In genomic region chr11:54067318-54067995, GRCm38 (mm10) we compare ENCODE assay signal across 9 mouse cellular contexts. TPM values are rescaled to one million over a fixed set of nuclear protein-coding genes. Genes with fewer than 3 reads are reported as not detected.
DNase-seq lines count a peak whose midpoint lies in the region; ATAC-seq and TF ChIP-seq lines count a peak whose summit lies in the region.
"Had no signal": no experiment of that assay in that cellular context is flagged by ENCODE, and none has a peak within 500 bp of the region (broad histone marks: within the 10 kb centered on the region; RNA-seq: fewer than 3 reads in every experiment).

No protein-coding gene starts in this region.

- no peak overlapping the region for H3K27ac ChIP-seq in brown adipose tissue, adult 24 weeks (replicated peaks; ENCODE audit: low read depth, low read length)
- H3K27ac ChIP-seq in lung, postnatal 0 days (ENCODE audit: low read length) = no peak overlapping the region
- peak overlapping the region; percentile 80 for H3K27ac ChIP-seq in stomach, embryonic 16.5 days (ENCODE audit: low read length)
- H3K27ac ChIP-seq: liver, embryonic 15.5 days had no signal

- peak; percentile 71 for DNase-seq in embryo, embryonic 11 days
- peak; percentile 66 for DNase-seq in heart, postnatal 4 days
- DNase-seq in lung, postnatal 0 days (ENCODE audit: low spot score) = peak; percentile 68
- DNase-seq in thymus, postnatal 4 days = no peak
- DNase-seq in left cerebral cortex, postnatal 36 days (ENCODE audit: low spot score in 2 of 2) = no peak

- peak; percentile 81 for ATAC-seq in lung, postnatal 0 days
- peak; percentile 33; the same call in 1 of the 2 replicates for ATAC-seq in stomach, embryonic 16.5 days (ENCODE audit: insufficient read depth, low FRiP score)
- no peak for ATAC-seq in megakaryocyte progenitor cell, adult 5-6 weeks (replicated peaks; ENCODE audit: poor library complexity)

- H3K9ac ChIP-seq in lung, postnatal 0 days (replicated peaks; ENCODE audit: low read depth) = no peak overlapping the region
- H3K9ac ChIP-seq in stomach, embryonic 16.5 days (ENCODE audit: low read length) = peak overlapping the region; percentile 82
- H3K9ac ChIP-seq: liver, embryonic 15.5 days had no signal

- no peak for TF ChIP-seq EP300 in lung, postnatal 0 days (IDR thresholded peaks at IDR 0.05)

- H3K36me3 ChIP-seq in lung, postnatal 0 days (ENCODE audit: insufficient read depth, low read length) = no peaks in the 10 kb centered on the region
- H3K36me3 ChIP-seq in stomach, embryonic 16.5 days (ENCODE audit: control insufficient read depth, insufficient read depth, low read length) = no peaks in the 10 kb centered on the region
- H3K36me3 ChIP-seq: liver, embryonic 15.5 days had no signal

- H3K9me3 ChIP-seq in lung, postnatal 0 days (ENCODE audit: low read length) = no peaks in the 10 kb centered on the region
- H3K9me3 ChIP-seq in stomach, embryonic 16.5 days (replicated peaks; ENCODE audit: control insufficient read depth, low read length) = no peaks in the 10 kb centered on the region
- H3K9me3 ChIP-seq: liver, embryonic 15.5 days had no signal

- no peak for TF ChIP-seq CTCF in lung, postnatal 0 days (IDR thresholded peaks at IDR 0.05)

- 42% methylated on average over 12 of the region's 12 CpGs for WGBS in lung, postnatal 0 days
- 27% methylated on average over 12 of the region's 12 CpGs for WGBS in stomach, embryonic 16.5 days

- intact Hi-C loops in left cerebral cortex, postnatal 36 days (cut with DNase I) = no loop called here

- H3K27me3 ChIP-seq in lung, postnatal 0 days (replicated peaks; ENCODE audit: insufficient read depth, low read length) = peaks cover 10% of the 10 kb centered on the region; the same call in 1 of the 2 replicates
- H3K27me3 ChIP-seq in stomach, embryonic 16.5 days (ENCODE audit: control insufficient read depth, insufficient read depth, low read length) = no peaks in the 10 kb centered on the region

- peaks cover 10% of the 10 kb centered on the region for H3K4me1 ChIP-seq in brown adipose tissue, adult 24 weeks (ENCODE audit: control insufficient read depth, insufficient read depth, insufficient read length, low read length)
- no peaks in the 10 kb centered on the region; the same call in 1 of the 2 replicates for H3K4me1 ChIP-seq in lung, postnatal 0 days (ENCODE audit: insufficient read depth, low read depth, low read length)
- H3K4me1 ChIP-seq in stomach, embryonic 16.5 days (ENCODE audit: control insufficient read depth, insufficient read depth, low read length) = peaks cover 50% of the 10 kb centered on the region

- H3K4me2 ChIP-seq in lung, postnatal 0 days (replicated peaks; ENCODE audit: low read depth, low read length) = no peak overlapping the region
- H3K4me2 ChIP-seq in stomach, embryonic 16.5 days (ENCODE audit: low read depth, low read length) = peak overlapping the region; percentile 72

- H3K4me3 ChIP-seq in brown adipose tissue, adult 24 weeks (ENCODE audit: insufficient read depth, low read depth, low read length) = peak overlapping the region; percentile 54
- H3K4me3 ChIP-seq in lung, postnatal 0 days (ENCODE audit: low read depth, low read length) = no peak overlapping the region
- H3K4me3 ChIP-seq in stomach, embryonic 16.5 days (replicated peaks; ENCODE audit: low read length) = peak overlapping the region; percentile 64
- H3K4me3 ChIP-seq: liver, embryonic 15.5 days had no signal

RNA-seq across cellular contexts. Expression of gene Pdlim4, which starts 1.4 kb away (rescaled TPM):
- 2.9 and 3.5 TPM in 2 replicates for polyA plus RNA-seq in brown adipose tissue, adult 24 weeks (2012; ENCODE audit: insufficient read depth, insufficient read length, missing spikeins)
- 10 to 100 TPM; 25.4 to 26.8 TPM for total RNA-seq in heart, postnatal 4 days (2021)
- 7.3 and 8.6 TPM in 2 replicates for polyA plus RNA-seq in lung, postnatal 0 days (2015; fragmentation: Nextera tagmentation; extraction: Ambion mirVana)
- polyA plus RNA-seq in stomach, embryonic 16.5 days (2015; fragmentation: Nextera tagmentation; extraction: Ambion mirVana) = 63.7 and 65.9 TPM in 2 replicates
- total RNA-seq in megakaryocyte progenitor cell, adult 5-6 weeks (2015) = not detected in 2 replicates
- total RNA-seq in megakaryocyte progenitor cell, adult 5-6 weeks (2017) = 0.17 TPM in 1 of 2 replicates, not detected in the other
- total RNA-seq in left cerebral cortex, postnatal 36 days (2021) = 10 to 100 TPM; 12.2 to 13.1 TPM

RNA-seq across cellular contexts. Expression of gene P4ha2, which starts 32.4 kb away (rescaled TPM):
- polyA plus RNA-seq in brown adipose tissue, adult 24 weeks (2012; ENCODE audit: insufficient read depth, insufficient read length, missing spikeins) = 3.6 and 5.6 TPM in 2 replicates
- 10 to 100 TPM; 24.6 to 28.1 TPM for total RNA-seq in heart, postnatal 4 days (2021)
- polyA plus RNA-seq in lung, postnatal 0 days (2015; fragmentation: Nextera tagmentation; extraction: Ambion mirVana) = 21.4 and 26.5 TPM in 2 replicates
- polyA plus RNA-seq in stomach, embryonic 16.5 days (2015; fragmentation: Nextera tagmentation; extraction: Ambion mirVana) = 78.6 and 86.8 TPM in 2 replicates
- total RNA-seq in megakaryocyte progenitor cell, adult 5-6 weeks (2015) = 0.05 and 0.15 TPM in 2 replicates
- total RNA-seq in megakaryocyte progenitor cell, adult 5-6 weeks (2017) = 0.21 and 0.44 TPM in 2 replicates
- total RNA-seq in left cerebral cortex, postnatal 36 days (2021) = 10 to 100 TPM; 15.4 to 21.4 TPM

RNA-seq across cellular contexts. Expression of gene Slc22a4, which starts 39.6 kb away (rescaled TPM):
- 1.8 and 3.5 TPM in 2 replicates for polyA plus RNA-seq in brown adipose tissue, adult 24 weeks (2012; ENCODE audit: insufficient read depth, insufficient read length, missing spikeins)
- total RNA-seq in heart, postnatal 4 days (2021) = 1 to 10 TPM in 1 of 2 experiments, under 1 TPM in 1; 0.86 to 1.4 TPM
- 0.70 and 1.1 TPM in 2 replicates for polyA plus RNA-seq in lung, postnatal 0 days (2015; fragmentation: Nextera tagmentation; extraction: Ambion mirVana)
- 2.7 and 2.9 TPM in 2 replicates for polyA plus RNA-seq in stomach, embryonic 16.5 days (2015; fragmentation: Nextera tagmentation; extraction: Ambion mirVana)
- 22.2 and 23.6 TPM in 2 replicates for total RNA-seq in megakaryocyte progenitor cell, adult 5-6 weeks (2015)
- 15.3 and 22.6 TPM in 2 replicates for total RNA-seq in megakaryocyte progenitor cell, adult 5-6 weeks (2017)
- total RNA-seq in left cerebral cortex, postnatal 36 days (2021) = 1 to 10 TPM; 4.3 to 5.3 TPM

Comparison
In these comparisons a context has a peak if more than half of its experiments do, and no peak if none do; other contexts are left out.
1. DNase-seq: peak in embryo, embryonic 11 days (single experiment), heart, postnatal 4 days (single experiment) and lung, postnatal 0 days (single experiment); none in thymus, postnatal 4 days (single experiment) and left cerebral cortex, postnatal 36 days (0 of 2).
2. RNA of gene Pdlim4, which starts 1.4 kb away (total RNA-seq): 25.4 to 26.8 TPM in heart, postnatal 4 days and 12.2 to 13.1 TPM in left cerebral cortex, postnatal 36 days; 0.17 TPM in megakaryocyte progenitor cell, adult 5-6 weeks; every median in the first group is over 10 times any median in the second.
3. RNA of gene P4ha2, which starts 32.4 kb away (total RNA-seq): 24.6 to 28.1 TPM in heart, postnatal 4 days and 15.4 to 21.4 TPM in left cerebral cortex, postnatal 36 days; 0.05 to 0.44 TPM in megakaryocyte progenitor cell, adult 5-6 weeks; every median in the first group is over 10 times any median in the second.